Mouse (Mus musculus): ENCODE results near the gene Gm5414. TPM values are rescaled to one million over a fixed set of nuclear protein-coding genes. Genes with fewer than 3 reads are reported as not detected.

The Gm5414 gene
- polyA plus RNA-seq, 1 experiment from 2014 or later: not detected

DNA sequence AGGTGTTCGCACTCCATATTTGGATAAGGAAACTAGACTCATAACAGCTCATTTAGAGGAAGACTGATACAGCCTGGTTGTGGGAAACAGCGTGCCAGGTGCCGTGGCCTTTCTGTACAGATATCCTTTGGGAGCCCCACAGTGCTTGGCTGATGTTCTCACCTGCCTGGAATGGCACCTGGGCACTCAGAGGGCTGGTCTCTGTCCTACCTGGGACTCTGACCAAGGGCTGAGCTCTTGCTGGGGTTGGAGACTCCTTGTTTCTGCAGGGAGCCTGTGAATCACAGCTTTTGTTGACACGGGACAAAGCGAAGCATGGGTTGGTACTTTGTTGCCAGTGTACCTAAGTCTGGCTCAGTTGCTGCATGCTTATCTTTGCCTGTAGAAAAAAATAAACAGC lies 52.5 kb downstream of the Gm5414 start:
- Histone ChIP-seq H3K27me3 (replicated peaks; ENCODE audit: control insufficient read depth, insufficient read depth, low read length) (no peaks in the 10 kb centered on the region), H3K9ac (ENCODE audit: low read depth, low read length) (no peak overlapping the region), H3K36me3 (ENCODE audit: control insufficient read depth, insufficient read depth, low read length) (no peaks in the 10 kb centered on the region), H3K4me2 (ENCODE audit: low read length) (no peak overlapping the region), H3K27ac (ENCODE audit: low read depth, low read length) (no peak overlapping the region), H3K4me3 (ENCODE audit: low read length) (no peak overlapping the region), H3K4me1 (ENCODE audit: control insufficient read depth, insufficient read depth, low read depth, low read length) (no peaks in the 10 kb centered on the region), H3K9me3 (ENCODE audit: control insufficient read depth, low read length) (no peaks in the 10 kb centered on the region)
- WGBS: 86% methylated on average over 5 of the region's 5 CpGs
- no peak for ATAC-seq

Small RNA genes lying within 50 kb of the gene (microRNA-seq; reads per million reads assigned to microRNA genes)
- gene Gm44383 (not detected), gene Gm44479 (not detected)

Other genes with a start within 250 kb of the Gm5414 start
- gene Krt7, start 217.1 kb downstream of the Gm5414 start, polyA plus RNA-seq (2015; fragmentation: Nextera tagmentation; extraction: Ambion mirVana): 1.1 and 1.3 TPM in 2 replicates
- 1.0 and 1.2 TPM in 2 replicates for gene Krt87, start 189.4 kb downstream of the Gm5414 start, polyA plus RNA-seq (2015; fragmentation: Nextera tagmentation; extraction: Ambion mirVana)
- not detected in 2 replicates for gene Krt88, start 180.4 kb downstream of the Gm5414 start, polyA plus RNA-seq (2015; fragmentation: Nextera tagmentation; extraction: Ambion mirVana)
- gene Krt81, start 164.4 kb downstream of the Gm5414 start, polyA plus RNA-seq (2015; fragmentation: Nextera tagmentation; extraction: Ambion mirVana): 0.20 TPM in 1 of 2 replicates, not detected in the other
- gene Krt86, start 154.7 kb downstream of the Gm5414 start, polyA plus RNA-seq (2015; fragmentation: Nextera tagmentation; extraction: Ambion mirVana): 0.10 and 0.12 TPM in 2 replicates
- not detected in 2 replicates for gene Krt83, start 136.7 kb downstream of the Gm5414 start, polyA plus RNA-seq (2015; fragmentation: Nextera tagmentation; extraction: Ambion mirVana)
- gene Gm49425, start 110.9 kb downstream of the Gm5414 start, polyA plus RNA-seq (2015; fragmentation: Nextera tagmentation; extraction: Ambion mirVana): not detected in 2 replicates
- not detected in 2 replicates for gene Krt84, start 95.4 kb downstream of the Gm5414 start, polyA plus RNA-seq (2015; fragmentation: Nextera tagmentation; extraction: Ambion mirVana)
- not detected in 2 replicates for gene Krt82, start 77.5 kb downstream of the Gm5414 start, polyA plus RNA-seq (2015; fragmentation: Nextera tagmentation; extraction: Ambion mirVana)
- 0.11 and 0.29 TPM in 2 replicates for gene Krt90, start 65.2 kb downstream of the Gm5414 start, polyA plus RNA-seq (2015; fragmentation: Nextera tagmentation; extraction: Ambion mirVana)
- 0.20 and 0.24 TPM in 2 replicates for gene Krt75, start 54.3 kb downstream of the Gm5414 start, polyA plus RNA-seq (2015; fragmentation: Nextera tagmentation; extraction: Ambion mirVana)
- gene Gm5478, start 19.2 kb upstream of the Gm5414 start, polyA plus RNA-seq (2015; fragmentation: Nextera tagmentation; extraction: Ambion mirVana): not detected in 2 replicates
- not detected in 2 replicates for gene Krt6b, start 52.1 kb upstream of the Gm5414 start, polyA plus RNA-seq (2015; fragmentation: Nextera tagmentation; extraction: Ambion mirVana)
- gene Krt6a, start 66.1 kb upstream of the Gm5414 start, polyA plus RNA-seq (2015; fragmentation: Nextera tagmentation; extraction: Ambion mirVana): 0.17 and 0.18 TPM in 2 replicates
- 0.15 and 0.22 TPM in 2 replicates for gene Krt5, start 84.7 kb upstream of the Gm5414 start, polyA plus RNA-seq (2015; fragmentation: Nextera tagmentation; extraction: Ambion mirVana)
- gene Krt71, start 114.9 kb upstream of the Gm5414 start, polyA plus RNA-seq (2015; fragmentation: Nextera tagmentation; extraction: Ambion mirVana): 1.7 and 1.8 TPM in 2 replicates
- 0.24 and 0.38 TPM in 2 replicates for gene Krt72, start 158.3 kb upstream of the Gm5414 start, polyA plus RNA-seq (2015; fragmentation: Nextera tagmentation; extraction: Ambion mirVana)
- gene Krt73, start 174.2 kb upstream of the Gm5414 start, polyA plus RNA-seq (2015; fragmentation: Nextera tagmentation; extraction: Ambion mirVana): 1.9 and 2.0 TPM in 2 replicates
- 0.20 TPM in 1 of 2 replicates, not detected in the other for gene Krt2, start 190.0 kb upstream of the Gm5414 start, polyA plus RNA-seq (2015; fragmentation: Nextera tagmentation; extraction: Ambion mirVana)
- gene Krt1, start 222.6 kb upstream of the Gm5414 start, polyA plus RNA-seq (2015; fragmentation: Nextera tagmentation; extraction: Ambion mirVana): 15.6 and 16.9 TPM in 2 replicates
- gene Krt77, start 241.5 kb upstream of the Gm5414 start, polyA plus RNA-seq (2015; fragmentation: Nextera tagmentation; extraction: Ambion mirVana): 0.53 and 0.56 TPM in 2 replicates

Data from hindbrain, embryonic 16.5 days (tissue).